Mouse (Mus musculus): ENCODE measurements around the gene Mief2.
A peak's percentile ranks its signal among the peaks of the same experiment; 100 is the strongest.

The Mief2 gene

GRCm38 (mm10) chr11:60776829-60777740 lies 48.9 kb downstream of the Mief2 start, which contains the start of the genes Top3a and Smcr8:
TSS of gene Top3a (minus strand) at chr11:60777365.
TSS of gene Smcr8 (plus strand) at chr11:60777524.
- DNase-seq (ENCODE audit: low read depth): peak; percentile 92

GRCm38 (mm10) chr11:60777801-60778370 lies 49.7 kb downstream of the Mief2 start:
- DNase-seq (ENCODE audit: low read depth): no peak

- no peak for DNase-seq (ENCODE audit: low read depth)
Observed at GRCm38 (mm10) chr11:60779673-60780189, 51.5 kb downstream of the Mief2 start.

Data from NIH3T3 (cell line).